Mouse (Mus musculus): ENCODE data around the gene Tubgcp4.

GRCm38 (mm10) chr2:121149679-121150078 lies 20.8 kb upstream of the Tubgcp4 start:
- no peak for TF ChIP-seq POLR2A (IDR thresholded peaks at IDR 0.05; ENCODE audit: borderline replicate concordance, control insufficient read depth, low read depth, low read length)
- TF ChIP-seq CTCF (IDR thresholded peaks at IDR 0.05; ENCODE audit: control insufficient read depth, insufficient read depth, low read length): no peak

All from bone marrow, adult 2 months (tissue).